Mouse (Mus musculus) cerebellum, adult (tissue): ENCODE measurements around the gene Wipf1.
A peak's percentile ranks its signal among the peaks of the same experiment; 100 is the strongest.

Source experiments
- ATAC-seq: cut with Nextera tagmentation; 2 replicates; pipeline ENCODE4 v1.9.2; 2017; ENCODE audit warnings: mild to moderate bottlenecking, moderate library complexity, mixed read lengths; ENCODE audit not compliant: insufficient number of reproducible peaks, low FRiP score, low TSS enrichment

Gene Wipf1

GRCm38 (mm10) chr2:73395516-73395915 is 134.0 kb downstream of the Wipf1 start:
- ATAC-seq, result no peak

GRCm38 (mm10) chr2:73394476-73394875 is 135.1 kb downstream of the Wipf1 start:
- no peak for ATAC-seq

- no peak for ATAC-seq
These were observed 136.8 kb downstream of the Wipf1 start for GRCm38 (mm10) chr2:73392772-73393171.

GRCm38 (mm10) chr2:73389951-73390350 is 139.6 kb downstream of the Wipf1 start:
- ATAC-seq, result no peak

GRCm38 (mm10) chr2:73387806-73388205 is 141.7 kb downstream of the Wipf1 start:
- no peak for ATAC-seq

GRCm38 (mm10) chr2:73386356-73387046 is 143.0 kb downstream of the Wipf1 start, which contains the start of gene Gpr155:
Gpr155 (minus strand) TSS chr2:73386572.
- ATAC-seq, result peak; percentile 92

- peak; percentile 9 for ATAC-seq
These were observed 143.7 kb downstream of the Wipf1 start for GRCm38 (mm10) chr2:73385641-73386355.

- ATAC-seq, result no peak
These were observed 144.4 kb downstream of the Wipf1 start for GRCm38 (mm10) chr2:73385172-73385571.

- ATAC-seq, result no peak
These were observed 149.1 kb downstream of the Wipf1 start for GRCm38 (mm10) chr2:73380298-73380975.

GRCm38 (mm10) chr2:73379656-73380055 is 149.9 kb downstream of the Wipf1 start:
- no peak for ATAC-seq
